16 mouse cellular contexts compared by ENCODE assay signal in genomic region chr10:84433193-84433801, GRCm38 (mm10). TPM values are rescaled to one million over a fixed set of nuclear protein-coding genes. Genes with fewer than 3 reads are reported as not detected.
DNase-seq lines count a peak whose midpoint lies in the region; ATAC-seq lines count a peak whose summit lies in the region.
"Had no signal": no experiment of that assay in that cellular context is flagged by ENCODE, and none has a peak within 500 bp of the region (broad histone marks: within the 10 kb centered on the region; RNA-seq: fewer than 3 reads in every experiment).

No protein-coding gene starts in this region.

- H3K9me3 ChIP-seq in hindbrain, embryonic 12.5 days (replicated peaks) = no peaks in the 10 kb centered on the region; the same call in 1 of the 2 replicates
- H3K9me3 ChIP-seq in hindbrain, embryonic 16.5 days (ENCODE audit: control insufficient read depth, low read length) = no peaks in the 10 kb centered on the region
- H3K9me3 ChIP-seq in lung, embryonic 16.5 days (ENCODE audit: control insufficient read depth, low read length) = no peaks in the 10 kb centered on the region
- H3K9me3 ChIP-seq in stomach, embryonic 15.5 days = no peaks in the 10 kb centered on the region
- H3K9me3 ChIP-seq: embryonic facial prominence, embryonic 13.5 days; forebrain, embryonic 12.5 days had no signal

- peak; percentile 22 for DNase-seq in cerebellum, adult 8-10 months
- no peak for DNase-seq in cerebellum, postnatal 10 days
- DNase-seq in lung, postnatal 10 days = no peak
- no peak for DNase-seq in adrenal gland, adult 8-10 months
- DNase-seq: adrenal gland, postnatal 36 days; spleen, adult 18-20 months; thymus, postnatal 4 days had no signal

- no peak overlapping the region for H3K9ac ChIP-seq in hindbrain, embryonic 12.5 days
- no peak overlapping the region for H3K9ac ChIP-seq in hindbrain, embryonic 16.5 days (ENCODE audit: low read depth, low read length)
- no peak overlapping the region for H3K9ac ChIP-seq in lung, embryonic 16.5 days (ENCODE audit: low read length)
- H3K9ac ChIP-seq in stomach, embryonic 15.5 days = no peak overlapping the region
- H3K9ac ChIP-seq: embryonic facial prominence, embryonic 13.5 days; forebrain, embryonic 12.5 days had no signal

- peaks cover 32% of the 10 kb centered on the region for H3K4me1 ChIP-seq in hindbrain, embryonic 12.5 days
- H3K4me1 ChIP-seq in hindbrain, embryonic 16.5 days (ENCODE audit: control insufficient read depth, insufficient read depth, low read depth, low read length) = peaks cover 24% of the 10 kb centered on the region
- peaks cover 9% of the 10 kb centered on the region; the same call in 1 of the 2 replicates for H3K4me1 ChIP-seq in lung, embryonic 16.5 days (replicated peaks; ENCODE audit: control insufficient read depth, insufficient read depth, low read length)
- peaks cover 12% of the 10 kb centered on the region; the same call in 1 of the 2 replicates for H3K4me1 ChIP-seq in stomach, embryonic 15.5 days

- no peak overlapping the region for H3K4me2 ChIP-seq in hindbrain, embryonic 12.5 days (replicated peaks)
- H3K4me2 ChIP-seq in hindbrain, embryonic 16.5 days (ENCODE audit: low read length) = no peak overlapping the region
- H3K4me2 ChIP-seq in lung, embryonic 16.5 days (ENCODE audit: low read depth, low read length) = no peak overlapping the region
- H3K4me2 ChIP-seq in stomach, embryonic 15.5 days = no peak overlapping the region
- H3K4me2 ChIP-seq: embryonic facial prominence, embryonic 13.5 days; forebrain, embryonic 12.5 days had no signal

- H3K4me3 ChIP-seq in hindbrain, embryonic 12.5 days = no peak overlapping the region
- no peak overlapping the region for H3K4me3 ChIP-seq in hindbrain, embryonic 16.5 days (ENCODE audit: low read length)
- H3K4me3 ChIP-seq in lung, embryonic 16.5 days (ENCODE audit: low read length) = no peak overlapping the region
- no peak overlapping the region for H3K4me3 ChIP-seq in stomach, embryonic 15.5 days (replicated peaks)
- H3K4me3 ChIP-seq: embryonic facial prominence, embryonic 13.5 days; forebrain, embryonic 12.5 days; midbrain, embryonic 10.5 days had no signal

- 0 out of 2 replicates have a peak overlapping the region, but pooled peaks have one; percentile 4 for H3K27ac ChIP-seq in hindbrain, embryonic 12.5 days
- H3K27ac ChIP-seq in hindbrain, embryonic 16.5 days (ENCODE audit: low read depth, low read length) = no peak overlapping the region
- no peak overlapping the region for H3K27ac ChIP-seq in lung, embryonic 16.5 days (ENCODE audit: low read length)
- 0 out of 2 replicates have a peak overlapping the region, but pooled peaks have one; percentile 2 for H3K27ac ChIP-seq in stomach, embryonic 15.5 days
- H3K27ac ChIP-seq: embryonic facial prominence, embryonic 13.5 days; forebrain, embryonic 12.5 days; midbrain, embryonic 10.5 days had no signal

- WGBS in hindbrain, embryonic 12.5 days = 81% methylated on average over 21 of the region's 21 CpGs
- WGBS in hindbrain, embryonic 16.5 days = 78% methylated on average over 21 of the region's 21 CpGs
- WGBS in lung, embryonic 16.5 days = 40% methylated on average over 21 of the region's 21 CpGs
- WGBS in stomach, embryonic 15.5 days = 37% methylated on average over 21 of the region's 21 CpGs

- no peaks in the 10 kb centered on the region for H3K27me3 ChIP-seq in hindbrain, embryonic 12.5 days
- H3K27me3 ChIP-seq in hindbrain, embryonic 16.5 days (replicated peaks; ENCODE audit: control insufficient read depth, insufficient read depth, low read length) = no peaks in the 10 kb centered on the region
- H3K27me3 ChIP-seq in lung, embryonic 16.5 days (ENCODE audit: control insufficient read depth, insufficient read depth, low read depth, low read length) = no peaks in the 10 kb centered on the region
- no peaks in the 10 kb centered on the region for H3K27me3 ChIP-seq in stomach, embryonic 15.5 days (replicated peaks)
- H3K27me3 ChIP-seq: CH12.LX; embryonic facial prominence, embryonic 13.5 days; forebrain, embryonic 12.5 days had no signal

- H3K36me3 ChIP-seq in hindbrain, embryonic 12.5 days = peaks cover 25% of the 10 kb centered on the region
- peaks cover 5% of the 10 kb centered on the region; the same call in 1 of the 2 replicates for H3K36me3 ChIP-seq in hindbrain, embryonic 16.5 days (ENCODE audit: control insufficient read depth, insufficient read depth, low read length)
- no peaks in the 10 kb centered on the region; the same call in 1 of the 2 replicates for H3K36me3 ChIP-seq in lung, embryonic 16.5 days (ENCODE audit: control insufficient read depth, insufficient read depth, low read length)
- H3K36me3 ChIP-seq in stomach, embryonic 15.5 days = 0 out of 2 replicates have a peak, but pooled peaks cover 5% of the 10 kb centered on the region

- ATAC-seq in hindbrain, embryonic 12.5 days (ENCODE audit: low FRiP score) = no peak
- no peak for ATAC-seq in hindbrain, embryonic 16.5 days
- peak; percentile 35; the same call in 1 of the 2 replicates for ATAC-seq in lung, embryonic 16.5 days (ENCODE audit: low read depth)
- ATAC-seq in stomach, embryonic 15.5 days (ENCODE audit: insufficient read depth, low FRiP score, low read depth) = peak; percentile 51; the same call in 1 of the 2 replicates
- ATAC-seq: inflammation-experienced regulatory T-cells, adult 6 months had no signal

RNA-seq across cellular contexts. Expression of gene Nuak1, which starts 7.1 kb away (rescaled TPM):
- polyA plus RNA-seq in hindbrain, embryonic 12.5 days (2016; fragmentation: Nextera tagmentation; extraction: Ambion mirVana) = 4.6 and 4.9 TPM in 2 replicates
- polyA plus RNA-seq in hindbrain, embryonic 16.5 days (2015; fragmentation: Nextera tagmentation; extraction: Ambion mirVana) = 4.7 and 5.4 TPM in 2 replicates
- 2.2 and 2.6 TPM in 2 replicates for polyA plus RNA-seq in lung, embryonic 16.5 days (2015; fragmentation: Nextera tagmentation; extraction: Ambion mirVana)
- polyA plus RNA-seq in stomach, embryonic 15.5 days (2015; fragmentation: Nextera tagmentation; extraction: Ambion mirVana) = 1.0 and 1.2 TPM in 2 replicates
- total RNA-seq in adrenal gland, adult 8-10 months (2022) = 10 to 100 TPM; 10.1 to 13.6 (median 12.1) TPM
- polyA plus RNA-seq: inflammation-experienced regulatory T-cells, adult 6 months had no signal

Comparison
In these comparisons a context has a peak if more than half of its experiments do, and no peak if none do; other contexts are left out.
1. H3K27ac ChIP-seq: peak in hindbrain, embryonic 12.5 days (single experiment) and stomach, embryonic 15.5 days (single experiment); none in hindbrain, embryonic 16.5 days (single experiment) and lung, embryonic 16.5 days (single experiment).
2. ATAC-seq: peak in lung, embryonic 16.5 days (single experiment) and stomach, embryonic 15.5 days (single experiment); none in hindbrain, embryonic 12.5 days (single experiment) and hindbrain, embryonic 16.5 days (single experiment).